Mouse (Mus musculus) intestine, embryonic 15.5 days (tissue): ENCODE results near the gene Gm3238. TPM values are rescaled to one million over a fixed set of nuclear protein-coding genes. Genes with fewer than 3 reads are reported as not detected.

ENCODE experiments used
- ATAC-seq: fragments of 200-750 bp; cut with Nextera tagmentation; 2 replicates; pipeline ENCODE4 v1.8.0; 2017; ENCODE audit warnings: moderate TSS enrichment, moderate library complexity
- H3K27ac ChIP-seq: fragments of 300-500 bp; sonication (generic); 2 replicates; pipeline ENCODE4 v1.5.1; 2015; ENCODE audit warnings: mild to moderate bottlenecking, inconsistent platforms
- H3K27me3 ChIP-seq: fragments of 300-500 bp; sonication (generic); replicated peaks from 2 replicates; pipeline ENCODE4 v1.6.1; 2015; ENCODE audit warnings: inconsistent platforms
- H3K36me3 ChIP-seq: fragments of 300-500 bp; sonication (generic); 2 replicates; pipeline ENCODE4 v1.6.1; 2015; ENCODE audit warnings: inconsistent platforms
- H3K4me1 ChIP-seq: fragments of 300-500 bp; sonication (generic); replicated peaks from 2 replicates; pipeline ENCODE4 v1.6.1; 2015; ENCODE audit warnings: inconsistent platforms
- H3K4me2 ChIP-seq: fragments of 300-500 bp; sonication (generic); replicated peaks from 2 replicates; pipeline ENCODE4 v1.6.1; 2015; ENCODE audit warnings: mild to moderate bottlenecking, inconsistent platforms
- H3K4me3 ChIP-seq: fragments of 300-500 bp; sonication (generic); replicated peaks from 2 replicates; pipeline ENCODE4 v1.5.1; 2015; ENCODE audit warnings: inconsistent platforms
- H3K9ac ChIP-seq: fragments of 300-500 bp; sonication (generic); 2 replicates; pipeline ENCODE4 v1.6.1; 2015; ENCODE audit warnings: inconsistent platforms
- H3K9me3 ChIP-seq: fragments of 300-500 bp; sonication (generic); 2 replicates; pipeline ENCODE4 v1.6.1; 2016; ENCODE audit warnings: inconsistent platforms
- WGBS: fragments of 180-500 bp; shearing (Covaris S2); methylation state at CpG from one replicate; pipeline ENCODE4 v1.1.7; 2015; 5-methylcytosine and 5-hydroxymethylcytosine counted together
- polyA plus RNA-seq: library from polyadenylated mRNA; unstranded; fragments of >200 nt; fragmentation: Nextera tagmentation; extraction: Ambion mirVana; gene quantifications from 2 replicates; pipeline ENCODE4 v1.2.1, GENCODE M21; 2015

The Gm3238 gene
- polyA plus RNA-seq, 1 experiment from 2014 or later = not detected

GRCm38 (mm10) chr10:77729241-77729640 is 41.9 kb downstream of the Gm3238 start:
- Histone ChIP-seq H3K4me3 (no peak overlapping the region), H3K27ac (no peak overlapping the region), H3K4me2 (no peak overlapping the region), H3K4me1 (no peaks in the 10 kb centered on the region), H3K27me3 (no peaks in the 10 kb centered on the region), H3K36me3 (no peaks in the 10 kb centered on the region), H3K9me3 (no peaks in the 10 kb centered on the region), H3K9ac (no peak overlapping the region)
- 54% methylated on average over 4 of the region's 4 CpGs for WGBS
- no peak for ATAC-seq

GRCm38 (mm10) chr10:77728280-77728679 is 42.8 kb downstream of the Gm3238 start:
- no peak overlapping the region for H3K27ac ChIP-seq
- H3K9ac ChIP-seq = no peak overlapping the region
- H3K4me2 ChIP-seq = no peak overlapping the region
- H3K4me1 ChIP-seq = no peaks in the 10 kb centered on the region
- no peaks in the 10 kb centered on the region for H3K9me3 ChIP-seq
- WGBS = 52% methylated on average over 4 of the region's 4 CpGs
- H3K27me3 ChIP-seq = no peaks in the 10 kb centered on the region
- no peaks in the 10 kb centered on the region for H3K36me3 ChIP-seq
- no peak overlapping the region for H3K4me3 ChIP-seq
- ATAC-seq = no peak

GRCm38 (mm10) chr10:77726186-77726585 is 44.9 kb downstream of the Gm3238 start, which contains the start of gene Gm10100:
Gm10100 (plus strand) TSS chr10:77726486.
- Histone ChIP-seq H3K9ac (no peak within 1 kb of the TSS), H3K36me3 (no peaks in the 10 kb centered on the region), H3K27ac (no peak within 1 kb of the TSS), H3K27me3 (no peaks in the 10 kb centered on the region), H3K4me3 (no peak within 1 kb of the TSS), H3K4me2 (no peak within 1 kb of the TSS), H3K9me3 (no peaks in the 10 kb centered on the region), H3K4me1 (no peaks in the 10 kb centered on the region)
- ATAC-seq = no peak
- 27% methylated on average over 3 of the region's 3 CpGs for WGBS

- no peak overlapping the region for H3K4me3 ChIP-seq
- H3K27ac ChIP-seq = no peak overlapping the region
- H3K9me3 ChIP-seq = no peaks in the 10 kb centered on the region
- H3K9ac ChIP-seq = no peak overlapping the region
- H3K4me1 ChIP-seq = no peaks in the 10 kb centered on the region
- 71% methylated on average over 8 of the region's 8 CpGs for WGBS
- H3K36me3 ChIP-seq = no peaks in the 10 kb centered on the region
- ATAC-seq = no peak
- H3K4me2 ChIP-seq = no peak overlapping the region
- H3K27me3 ChIP-seq = no peaks in the 10 kb centered on the region
Measured at GRCm38 (mm10) chr10:77724855-77725254, 46.3 kb downstream of the Gm3238 start.

Other genes starting within 250 kb of the Gm3238 start
- 3.2 and 3.7 TPM in 2 replicates for gene Itgb2, start 241.1 kb downstream of the Gm3238 start, polyA plus RNA-seq
- gene Pttg1ip, start 189.6 kb downstream of the Gm3238 start, polyA plus RNA-seq = 146 and 156 TPM in 2 replicates
- 338 and 345 TPM in 2 replicates for gene Sumo3, start 165.2 kb downstream of the Gm3238 start, polyA plus RNA-seq
- gene Gm49325, start 165.1 kb downstream of the Gm3238 start, polyA plus RNA-seq = 4.1 and 5.4 TPM in 2 replicates
- gene Ube2g2, start 149.1 kb downstream of the Gm3238 start, polyA plus RNA-seq = 65.0 and 70.3 TPM in 2 replicates
- 0.47 and 0.53 TPM in 2 replicates for gene Tspear, start 84.8 kb downstream of the Gm3238 start, polyA plus RNA-seq
- gene Gm19402, start 80.6 kb downstream of the Gm3238 start, polyA plus RNA-seq = not detected in 2 replicates
- not detected in 2 replicates for gene Gm9508, start 74.1 kb downstream of the Gm3238 start, polyA plus RNA-seq
- not detected in 2 replicates for gene Gm10272, start 64.7 kb downstream of the Gm3238 start, polyA plus RNA-seq
- gene Gm10024, start 59.9 kb downstream of the Gm3238 start, polyA plus RNA-seq = not detected in 2 replicates
- not detected in 2 replicates for gene Gm10142, start 55.5 kb downstream of the Gm3238 start, polyA plus RNA-seq
- not detected in 2 replicates for gene Krtap12-1, start 50.7 kb downstream of the Gm3238 start, polyA plus RNA-seq
- gene Gm10100, start 44.8 kb downstream of the Gm3238 start, polyA plus RNA-seq = not detected in 2 replicates
- not detected in 2 replicates for gene Gm18596, start 28.7 kb downstream of the Gm3238 start, polyA plus RNA-seq
- gene Gm9736, start 20.0 kb downstream of the Gm3238 start, polyA plus RNA-seq = not detected in 2 replicates
- not detected in 2 replicates for gene Gm3233, start 11.6 kb downstream of the Gm3238 start, polyA plus RNA-seq
- gene Gm7138, start 5.6 kb upstream of the Gm3238 start, polyA plus RNA-seq = not detected in 2 replicates
- gene Gm3250, start 11.2 kb upstream of the Gm3238 start, polyA plus RNA-seq = not detected in 2 replicates
- not detected in 2 replicates for gene Gm7137, start 16.9 kb upstream of the Gm3238 start, polyA plus RNA-seq
- not detected in 2 replicates for gene Gm9639, start 23.8 kb upstream of the Gm3238 start, polyA plus RNA-seq
- not detected in 2 replicates for gene Gm19668, start 27.8 kb upstream of the Gm3238 start, polyA plus RNA-seq
- gene Gm9507, start 40.5 kb upstream of the Gm3238 start, polyA plus RNA-seq = not detected in 2 replicates
- gene Gm2696, start 43.4 kb upstream of the Gm3238 start, polyA plus RNA-seq = not detected in 2 replicates
- not detected in 2 replicates for gene Krtap10-4, start 55.8 kb upstream of the Gm3238 start, polyA plus RNA-seq
- gene Krtap10-10, start 64.6 kb upstream of the Gm3238 start, polyA plus RNA-seq = not detected in 2 replicates
- not detected in 2 replicates for gene Gm36176, start 75.5 kb upstream of the Gm3238 start, polyA plus RNA-seq
- gene Gm10318, start 81.5 kb upstream of the Gm3238 start, polyA plus RNA-seq = not detected in 2 replicates
- not detected in 2 replicates for gene Gm3285, start 90.7 kb upstream of the Gm3238 start, polyA plus RNA-seq
- gene Lrrc3, start 131.2 kb upstream of the Gm3238 start, polyA plus RNA-seq = 3.9 TPM in 2 replicates
- gene Trpm2, start 199.2 kb upstream of the Gm3238 start, polyA plus RNA-seq = 1.1 and 1.2 TPM in 2 replicates
- gene 1810043G02Rik, start 207.2 kb upstream of the Gm3238 start, polyA plus RNA-seq = 17.3 and 17.5 TPM in 2 replicates
- gene Pfkl, start 238.8 kb upstream of the Gm3238 start, polyA plus RNA-seq = 252 and 254 TPM in 2 replicates